Mouse (Mus musculus): ENCODE data around the gene Fam131b. TPM values are rescaled to one million over a fixed set of nuclear protein-coding genes. Genes with fewer than 3 reads are reported as not detected.

The Fam131b gene
- total RNA-seq, 2 experiments from 2014 or later = 80.2 to 82.8 TPM

Other genes with a start within 250 kb of the Fam131b start
- gene Tas2r139, start 183.7 kb downstream of the Fam131b start, total RNA-seq (2021) = not detected
- gene Tas2r144, start 109.3 kb downstream of the Fam131b start, total RNA-seq (2021) = not detected
- 10 to 100 TPM; 10.3 to 13.3 TPM for gene Gstk1, start 78.7 kb downstream of the Fam131b start, total RNA-seq (2021)
- gene Tmem139, start 62.7 kb downstream of the Fam131b start, total RNA-seq (2021) = not detected
- 10 to 100 TPM; 17.4 to 24.0 TPM for gene Casp2, start 59.7 kb downstream of the Fam131b start, total RNA-seq (2021)
- gene Clcn1, start 38.0 kb downstream of the Fam131b start, total RNA-seq (2021) = 1 to 10 TPM; 2.8 to 3.6 TPM
- 10 to 100 TPM; 39.5 to 40.3 TPM for gene Zyx, start 25.0 kb upstream of the Fam131b start, total RNA-seq (2021)
- under 1 TPM; 0.13 to 0.20 TPM for gene Epha1, start 48.6 kb upstream of the Fam131b start, total RNA-seq (2021)
- not detected for gene Tas2r143, start 75.6 kb upstream of the Fam131b start, total RNA-seq (2021)
- not detected for gene Tas2r135, start 80.8 kb upstream of the Fam131b start, total RNA-seq (2021)
- not detected for gene Tas2r126, start 109.9 kb upstream of the Fam131b start, total RNA-seq (2021)
- gene Olfr458, start 140.6 kb upstream of the Fam131b start, total RNA-seq (2021) = not detected
- not detected for gene Olfr457, start 151.7 kb upstream of the Fam131b start, total RNA-seq (2021)
- gene Olfr456, start 162.6 kb upstream of the Fam131b start, total RNA-seq (2021) = not detected
- not detected for gene Olfr455, start 222.9 kb upstream of the Fam131b start, total RNA-seq (2021)